Mouse (Mus musculus): ENCODE measurements around the gene Ulk4. TPM values are rescaled to one million over a fixed set of nuclear protein-coding genes. Genes with fewer than 3 reads are reported as not detected.

Ulk4 gene
- polyA plus RNA-seq, 1 experiment from 2014 or later, result 156 TPM

DNA sequence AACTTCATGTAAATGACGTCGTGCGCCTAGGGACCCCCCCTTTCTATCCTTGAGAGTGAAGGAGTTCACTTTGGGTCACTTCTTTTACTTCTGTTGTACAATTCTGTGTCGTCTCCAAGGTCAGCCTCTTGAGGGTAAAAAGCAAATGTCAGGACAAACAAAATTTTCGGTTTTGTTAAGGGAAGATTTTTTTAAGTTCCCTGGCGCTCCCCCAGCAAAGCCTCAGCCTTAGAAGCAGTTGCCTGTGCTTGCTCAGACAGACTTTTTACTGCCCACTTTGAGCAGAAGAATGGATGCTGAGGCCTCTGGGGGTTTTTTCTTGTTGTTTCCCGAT lies 21.0 kb upstream of the Ulk4 start:
- Histone ChIP-seq H3K9me3 (no peaks in the 10 kb centered on the region), H3K36me3 (replicated peaks) (peaks cover 11% of the 10 kb centered on the region; the same call in 1 of the 2 replicates), H3K4me1 (peaks cover 62% of the 10 kb centered on the region), H3K4me3 (peak overlapping the region; percentile 96), H3K27ac (peak overlapping the region; percentile 98), H3K27me3 (ENCODE audit: poor library complexity, severe bottlenecking) (peaks cover 39% of the 10 kb centered on the region)
- 4% methylated on average over 7 of the region's 7 CpGs for WGBS
- no peak for DNase-seq (ENCODE audit: extremely low spot score, low spot score)

DNA sequence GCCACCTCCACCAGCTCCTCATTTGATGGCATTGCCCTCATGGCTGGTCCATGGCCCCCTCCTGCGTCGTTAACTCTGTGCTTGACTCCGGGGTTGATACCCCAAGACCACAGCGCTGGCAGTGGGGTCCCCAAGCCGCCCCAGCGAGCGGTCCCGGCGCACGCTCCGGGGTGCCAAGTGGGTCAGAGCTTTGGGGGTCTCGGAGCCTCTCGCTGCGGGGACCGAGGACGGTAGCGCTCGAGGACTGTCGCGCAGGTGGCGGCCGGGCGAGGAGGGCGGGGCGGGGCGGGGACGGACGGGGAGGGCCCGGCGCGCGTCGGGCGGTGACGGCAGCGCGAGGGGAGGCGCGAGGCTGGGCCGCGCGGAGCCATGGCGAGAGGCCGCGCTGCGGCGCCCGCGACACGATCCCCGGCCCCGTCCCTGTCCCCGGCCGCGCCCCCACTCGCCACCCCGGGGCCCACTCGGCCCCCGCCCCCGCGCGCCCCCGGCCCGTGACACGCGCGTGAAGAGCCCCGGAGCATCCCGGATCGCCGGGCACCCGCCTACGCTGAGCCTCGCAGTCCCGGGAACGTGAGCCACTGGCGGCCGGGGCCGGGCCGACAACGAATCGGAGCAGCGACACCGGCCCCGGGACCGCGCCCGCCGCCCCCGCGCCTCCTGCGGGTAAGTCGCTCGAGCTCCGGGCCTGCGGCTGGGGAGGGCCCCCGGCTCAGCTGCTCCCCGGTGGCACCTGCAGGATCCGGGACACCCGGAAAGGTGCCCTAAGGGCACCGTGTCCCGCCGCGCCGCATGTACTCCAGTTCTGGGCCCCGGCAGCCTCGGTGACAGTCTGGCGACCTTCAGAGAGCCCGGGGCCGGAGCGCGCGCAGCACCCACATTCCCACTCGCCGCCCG lies 20.4 kb upstream of the Ulk4 start, which contains the start of gene Trak1:
Gene Trak1, plus strand, starts transcription at position 332 of the 894 bp plus-strand sequence.
- H3K9me3 ChIP-seq, result no peaks in the 10 kb centered on the region
- H3K27me3 ChIP-seq (ENCODE audit: poor library complexity, severe bottlenecking), result peaks cover 39% of the 10 kb centered on the region
- H3K4me3 ChIP-seq, result peak within 1 kb of the TSS; percentile 96
- under 1% methylated on average over 92 of the region's 116 CpGs for WGBS
- peak; percentile 65 for DNase-seq (ENCODE audit: extremely low spot score, low spot score)
- H3K27ac ChIP-seq, result peak within 1 kb of the TSS; percentile 98
- H3K4me1 ChIP-seq, result peaks cover 56% of the 10 kb centered on the region
- H3K36me3 ChIP-seq (replicated peaks), result peaks cover 11% of the 10 kb centered on the region; the same call in 1 of the 2 replicates

DNA sequence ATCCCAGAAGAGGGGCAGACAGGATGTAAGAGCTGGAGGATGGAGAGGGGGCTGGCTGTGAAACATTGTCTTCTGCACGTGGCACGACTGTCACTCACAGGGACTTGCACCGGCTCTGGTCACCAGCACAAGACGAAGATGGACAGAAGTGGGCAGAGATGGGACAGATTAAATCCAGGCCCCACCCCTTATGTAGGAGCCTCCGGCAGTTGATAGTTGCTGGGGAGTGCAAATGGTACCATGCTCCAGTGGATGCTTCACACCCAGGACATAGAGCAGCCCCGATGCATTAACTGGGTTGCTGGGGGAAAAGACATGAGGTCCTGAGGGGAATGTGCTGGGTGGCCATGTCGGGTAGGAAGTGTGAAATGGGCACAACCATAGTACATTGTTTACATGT lies 18.2 kb upstream of the Ulk4 start:
- Histone ChIP-seq H3K36me3 (replicated peaks) (no peaks in the 10 kb centered on the region), H3K4me3 (no peak overlapping the region), H3K9me3 (peaks cover 12% of the 10 kb centered on the region; the same call in 1 of the 2 replicates), H3K4me1 (peaks cover 34% of the 10 kb centered on the region), H3K27ac (no peak overlapping the region), H3K27me3 (ENCODE audit: poor library complexity, severe bottlenecking) (peaks cover 39% of the 10 kb centered on the region)
- 86% methylated on average over 7 of the region's 7 CpGs for WGBS
- DNase-seq (ENCODE audit: extremely low spot score, low spot score), result no peak

DNA sequence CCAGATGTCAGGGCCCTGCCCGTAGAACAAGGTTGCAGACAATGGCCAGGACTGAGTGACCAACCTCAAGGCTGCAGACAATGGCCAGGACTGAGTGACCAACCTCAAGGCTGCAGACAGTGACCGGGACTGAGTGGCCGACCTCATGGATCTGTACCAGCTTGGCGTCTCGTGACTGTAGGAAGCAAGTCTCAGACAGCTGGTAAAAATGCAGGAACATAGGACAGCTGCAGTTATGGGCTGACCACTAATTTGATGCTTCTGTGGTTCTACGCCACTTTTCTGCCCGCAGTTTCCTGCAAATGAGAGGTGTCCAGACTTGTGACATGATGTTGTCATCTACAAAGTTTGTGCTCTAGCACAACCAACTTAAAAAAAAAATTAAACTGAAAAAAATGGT lies 16.2 kb upstream of the Ulk4 start:
- Histone ChIP-seq H3K27ac (no peak overlapping the region), H3K4me1 (peaks cover 14% of the 10 kb centered on the region), H3K9me3 (peaks cover 19% of the 10 kb centered on the region), H3K36me3 (replicated peaks) (no peaks in the 10 kb centered on the region), H3K4me3 (no peak overlapping the region), H3K27me3 (ENCODE audit: poor library complexity, severe bottlenecking) (peaks cover 35% of the 10 kb centered on the region)
- DNase-seq (ENCODE audit: extremely low spot score, low spot score), result no peak
- WGBS, result 86% methylated on average over 7 of the region's 7 CpGs

DNA sequence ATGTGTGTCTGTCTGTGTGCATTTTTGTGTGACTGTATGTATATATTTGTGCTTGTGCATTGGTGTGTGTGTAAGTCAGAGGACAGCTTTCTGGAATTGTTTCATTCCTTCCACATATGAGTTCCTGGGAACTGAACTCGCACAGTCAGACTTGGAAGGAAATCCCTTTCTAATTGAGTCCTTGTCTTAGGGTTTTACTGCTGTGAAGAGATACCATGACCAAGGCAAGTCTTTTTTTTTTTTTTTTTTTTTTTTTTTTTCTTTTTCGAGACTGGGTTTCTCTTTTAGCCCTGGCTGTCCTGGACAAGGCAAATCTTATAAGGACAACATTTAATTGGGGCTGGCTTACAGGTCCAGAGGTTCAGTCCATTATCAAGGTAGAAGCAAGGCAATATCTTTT lies 14.3 kb upstream of the Ulk4 start:
- DNase-seq (ENCODE audit: extremely low spot score, low spot score), result no peak
- 76% methylated on average over 2 of the region's 2 CpGs for WGBS
- Histone ChIP-seq H3K4me1 (peaks cover 2% of the 10 kb centered on the region), H3K9me3 (peaks cover 19% of the 10 kb centered on the region), H3K36me3 (replicated peaks) (no peaks in the 10 kb centered on the region), H3K4me3 (no peak overlapping the region), H3K27ac (no peak overlapping the region), H3K27me3 (ENCODE audit: poor library complexity, severe bottlenecking) (peaks cover 26% of the 10 kb centered on the region)

DNA sequence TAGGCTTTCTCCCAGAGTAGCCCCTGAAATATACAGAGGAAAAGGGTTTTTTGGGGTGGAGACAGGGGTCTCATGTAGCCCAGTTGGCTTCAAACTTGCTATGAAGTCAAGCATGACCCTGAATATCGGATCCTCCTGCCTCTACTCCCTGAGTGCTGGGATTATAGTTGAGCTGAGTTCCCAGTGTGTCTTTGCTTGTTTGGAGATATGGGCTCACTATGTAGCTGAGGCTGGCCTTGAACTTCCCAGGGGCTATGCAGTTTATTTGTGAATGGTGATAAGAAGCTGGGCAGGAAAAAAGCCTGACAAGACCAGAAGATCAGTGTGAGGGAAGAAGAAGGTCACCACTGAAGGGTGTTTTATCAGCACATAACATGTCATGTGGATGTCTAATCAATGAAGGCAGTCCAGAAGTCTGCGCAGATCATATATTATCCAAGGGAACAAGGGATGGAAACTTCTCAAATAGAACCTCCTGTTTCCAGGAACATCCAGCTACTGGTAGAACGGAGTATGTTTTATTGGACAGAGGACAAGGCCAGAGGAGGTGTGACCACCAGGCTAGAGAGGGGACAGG lies 9.4 kb upstream of the Ulk4 start:
- Histone ChIP-seq H3K27me3 (ENCODE audit: poor library complexity, severe bottlenecking) (no peaks in the 10 kb centered on the region), H3K9me3 (peaks cover 39% of the 10 kb centered on the region), H3K36me3 (replicated peaks) (peaks cover 18% of the 10 kb centered on the region), H3K27ac (peak overlapping the region; percentile 87), H3K4me1 (peaks cover 14% of the 10 kb centered on the region), H3K4me3 (peak overlapping the region; percentile 57)
- no peak for DNase-seq (ENCODE audit: extremely low spot score, low spot score)
- WGBS, result 77% methylated on average over 3 of the region's 3 CpGs

DNA sequence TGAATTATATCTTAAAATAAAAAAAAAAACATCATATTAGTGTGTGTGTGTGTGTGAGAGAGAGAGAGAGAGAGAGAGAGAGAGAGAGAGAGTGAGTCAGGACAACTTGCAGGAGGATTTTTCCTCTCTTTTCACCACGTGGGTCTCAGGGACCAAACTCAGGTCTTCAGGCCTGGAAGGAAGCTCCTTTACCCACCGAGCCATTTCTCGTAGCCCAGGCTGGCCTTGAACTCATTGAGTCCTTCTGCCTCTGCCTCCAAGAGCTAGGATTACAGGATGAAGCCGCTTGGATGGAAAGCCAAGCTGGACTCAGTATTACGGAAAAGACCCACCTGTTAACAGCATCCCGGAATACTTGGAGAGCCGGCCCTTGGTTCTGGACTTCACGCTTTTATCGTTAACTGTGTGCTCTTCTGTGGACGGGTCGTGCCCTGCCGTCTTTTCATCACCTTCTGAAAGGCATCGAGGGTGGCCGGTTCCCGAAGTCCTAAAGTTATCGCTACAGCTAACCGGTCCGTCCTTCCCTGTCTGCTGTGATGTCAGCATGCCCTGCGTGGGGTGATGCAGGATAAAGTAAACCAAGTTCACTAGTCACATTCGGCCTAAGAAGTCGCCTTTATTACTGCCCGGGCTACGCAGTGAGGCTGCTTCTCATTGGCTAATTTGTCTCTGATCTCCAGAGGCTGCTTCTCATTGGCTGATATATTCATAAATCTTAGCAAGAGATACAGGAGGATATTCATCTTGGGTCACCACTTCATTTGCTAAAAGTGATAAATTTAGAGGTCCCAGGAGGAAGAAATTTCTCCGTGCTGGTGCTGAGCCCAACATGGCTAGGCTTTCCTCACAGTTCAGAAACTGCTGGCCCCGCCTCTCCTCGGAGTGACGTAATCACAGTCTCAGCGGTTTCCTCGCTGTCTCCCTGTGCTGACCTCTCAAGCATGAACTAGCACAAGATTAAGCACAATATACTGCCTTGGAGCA lies 8.6 kb upstream of the Ulk4 start:
- peaks cover 14% of the 10 kb centered on the region for H3K4me1 ChIP-seq
- H3K9me3 ChIP-seq, result peaks cover 34% of the 10 kb centered on the region
- peak overlapping the region; percentile 87 for H3K27ac ChIP-seq
- DNase-seq (ENCODE audit: extremely low spot score, low spot score), result peak; percentile 68
- H3K27me3 ChIP-seq (ENCODE audit: poor library complexity, severe bottlenecking), result no peaks in the 10 kb centered on the region
- peaks cover 22% of the 10 kb centered on the region for H3K36me3 ChIP-seq (replicated peaks)
- WGBS, result 23% methylated on average over 29 of the region's 29 CpGs
- H3K4me3 ChIP-seq, result peak overlapping the region; percentile 57

DNA sequence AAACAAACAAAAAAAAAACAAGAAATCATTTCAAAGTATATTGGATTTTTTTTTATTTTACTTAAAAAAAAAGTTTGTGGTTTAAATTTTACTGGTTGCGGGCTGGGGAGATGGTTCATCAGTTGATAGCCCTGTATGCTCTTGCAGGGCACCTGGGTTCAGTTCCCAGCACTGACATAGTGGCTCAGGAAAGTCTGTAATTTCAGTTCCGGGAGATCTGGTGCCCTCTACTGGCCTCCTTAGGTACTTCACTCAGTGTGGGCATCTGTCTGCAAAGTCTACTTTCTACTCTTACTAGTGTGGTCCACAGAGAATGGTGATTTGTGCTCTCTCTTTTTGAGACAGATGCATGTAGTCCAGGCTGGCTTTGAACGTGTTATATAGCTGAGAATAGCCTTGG lies 7.4 kb upstream of the Ulk4 start:
- no peak overlapping the region; the same call in 1 of the 2 replicates for H3K4me3 ChIP-seq
- peaks cover 14% of the 10 kb centered on the region for H3K4me1 ChIP-seq
- WGBS, result 87% methylated on average over 3 of the region's 3 CpGs
- no peak overlapping the region for H3K27ac ChIP-seq
- H3K27me3 ChIP-seq (ENCODE audit: poor library complexity, severe bottlenecking), result no peaks in the 10 kb centered on the region
- H3K9me3 ChIP-seq, result peaks cover 26% of the 10 kb centered on the region
- no peak for DNase-seq (ENCODE audit: extremely low spot score, low spot score)
- peaks cover 29% of the 10 kb centered on the region for H3K36me3 ChIP-seq (replicated peaks)

DNA sequence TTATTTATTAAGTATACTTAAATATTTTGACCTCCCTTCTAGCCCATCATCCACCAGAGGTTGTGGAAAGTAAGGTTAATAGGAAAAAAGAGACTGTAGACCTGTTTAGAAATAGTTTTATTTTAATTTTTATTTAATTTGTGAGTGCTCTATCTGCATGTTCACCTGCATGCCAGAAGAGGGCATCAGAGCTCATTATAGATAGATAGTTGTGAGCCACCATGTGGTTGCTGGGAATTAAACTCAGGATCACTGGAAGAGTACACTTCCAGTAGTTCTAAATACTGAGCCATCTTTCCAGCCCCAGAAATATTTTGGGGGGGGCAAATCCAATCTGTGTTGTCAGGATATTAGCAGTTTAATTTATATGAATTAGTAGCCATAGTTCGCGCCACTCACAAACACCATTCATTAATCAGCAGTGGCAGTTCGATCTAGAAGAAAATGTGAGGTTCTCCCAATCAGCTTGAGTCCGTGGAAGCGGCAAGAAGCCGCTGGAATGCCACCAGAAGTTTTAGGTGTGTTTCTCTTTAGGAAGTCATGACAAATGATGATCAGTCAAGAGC lies 6.7 kb upstream of the Ulk4 start:
- DNase-seq (ENCODE audit: extremely low spot score, low spot score), result no peak
- Histone ChIP-seq H3K4me1 (peaks cover 15% of the 10 kb centered on the region), H3K27me3 (ENCODE audit: poor library complexity, severe bottlenecking) (no peaks in the 10 kb centered on the region), H3K27ac (no peak overlapping the region), H3K36me3 (replicated peaks) (peaks cover 37% of the 10 kb centered on the region), H3K9me3 (peaks cover 24% of the 10 kb centered on the region), H3K4me3 (no peak overlapping the region)
- 95% methylated on average over 6 of the region's 6 CpGs for WGBS

DNA sequence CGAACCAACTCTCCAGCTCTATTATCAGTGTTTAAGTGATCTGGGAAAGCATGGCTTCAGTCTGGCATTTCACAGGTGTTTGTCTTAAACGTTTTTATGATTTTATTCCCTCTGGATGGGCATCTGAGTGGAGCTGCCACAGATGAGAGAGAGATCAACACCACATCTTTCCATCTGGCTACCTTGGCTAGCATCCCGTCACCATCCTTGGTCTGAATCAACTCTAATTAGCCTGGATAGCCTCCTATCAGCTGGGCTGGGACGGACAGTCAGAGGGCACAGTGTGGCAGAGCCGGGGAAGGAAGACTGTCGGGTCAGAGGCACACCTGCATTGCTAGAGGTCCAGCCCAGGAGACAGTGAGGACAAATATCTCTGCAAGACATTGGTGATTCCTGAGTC lies 4.9 kb upstream of the Ulk4 start:
- no peak overlapping the region for H3K27ac ChIP-seq
- no peak overlapping the region for H3K4me3 ChIP-seq
- H3K36me3 ChIP-seq (replicated peaks), result peaks cover 37% of the 10 kb centered on the region
- H3K9me3 ChIP-seq, result peaks cover 24% of the 10 kb centered on the region
- peaks cover 28% of the 10 kb centered on the region for H3K4me1 ChIP-seq
- 82% methylated on average over 6 of the region's 6 CpGs for WGBS
- H3K27me3 ChIP-seq (ENCODE audit: poor library complexity, severe bottlenecking), result no peaks in the 10 kb centered on the region
- no peak for DNase-seq (ENCODE audit: extremely low spot score, low spot score)

DNA sequence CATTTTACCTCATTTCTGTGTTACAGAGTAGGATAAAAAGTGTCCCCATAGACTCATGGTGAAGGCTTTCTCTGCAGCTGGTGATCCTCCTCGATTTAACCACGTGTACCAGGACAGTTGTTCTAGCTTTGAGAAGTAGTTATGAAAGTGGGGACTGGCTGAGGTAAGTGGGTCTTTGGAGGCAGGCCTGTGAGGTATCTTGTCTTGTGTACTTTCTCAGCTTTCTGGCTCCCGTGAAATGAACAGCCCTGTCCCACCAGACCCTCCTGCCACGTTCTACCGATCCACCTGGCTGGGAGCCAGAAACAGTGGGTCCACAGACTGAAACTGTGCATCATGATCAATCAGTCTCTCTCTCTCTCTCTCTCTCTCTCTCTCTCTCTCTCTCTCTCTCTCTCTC lies 2.2 kb upstream of the Ulk4 start:
- WGBS, result 84% methylated on average over 5 of the region's 5 CpGs
- DNase-seq (ENCODE audit: extremely low spot score, low spot score), result no peak

DNA sequence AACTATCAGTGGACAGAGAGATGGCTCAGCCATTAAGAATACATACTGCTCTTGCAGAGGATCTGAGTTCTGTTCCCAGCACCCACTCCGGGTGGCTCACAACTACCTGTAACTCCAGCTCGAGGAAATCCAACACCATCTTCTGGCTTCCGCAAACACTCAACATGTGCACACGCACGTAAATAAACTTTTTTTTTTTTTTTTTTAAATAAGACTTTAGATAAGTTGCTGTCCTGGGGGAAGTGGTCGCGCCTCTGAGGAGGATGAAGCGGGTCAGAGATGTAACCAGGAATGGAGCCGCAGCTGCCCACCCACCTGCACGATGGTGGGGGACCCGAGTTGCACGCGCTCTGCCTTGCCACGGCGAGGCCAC lies 266 bp downstream of the Ulk4 start:
- H3K27ac ChIP-seq, result peak overlapping the region; percentile 94
- H3K9me3 ChIP-seq, result peaks cover 3% of the 10 kb centered on the region; the same call in 1 of the 2 replicates
- no peak for DNase-seq (ENCODE audit: extremely low spot score, low spot score)
- WGBS, result 17% methylated on average over 15 of the region's 15 CpGs
- H3K27me3 ChIP-seq (ENCODE audit: poor library complexity, severe bottlenecking), result no peaks in the 10 kb centered on the region
- peak overlapping the region; percentile 80 for H3K4me3 ChIP-seq
- peaks cover 22% of the 10 kb centered on the region for H3K4me1 ChIP-seq
- peaks cover 24% of the 10 kb centered on the region for H3K36me3 ChIP-seq (replicated peaks)

More for the DNA sequence above, 2.2 kb upstream of the Ulk4 start:
- H3K36me3 ChIP-seq (replicated peaks), result peaks cover 37% of the 10 kb centered on the region
- peaks cover 21% of the 10 kb centered on the region for H3K9me3 ChIP-seq
- H3K4me3 ChIP-seq, result no peak overlapping the region
- no peaks in the 10 kb centered on the region for H3K27me3 ChIP-seq (ENCODE audit: poor library complexity, severe bottlenecking)
- H3K27ac ChIP-seq, result no peak overlapping the region
- peaks cover 22% of the 10 kb centered on the region for H3K4me1 ChIP-seq

All from forebrain, embryonic 10.5 days (tissue).